Mouse (Mus musculus): ENCODE data around the gene Itga3.

GRCm38 (mm10) chr11:94994947-94995772 is 81.4 kb downstream of the Itga3 start:
- no peak for TF ChIP-seq GATA1 (IDR thresholded peaks at IDR 0.05; ENCODE audit: low read length)
- TF ChIP-seq TAL1 (IDR thresholded peaks at IDR 0.05; ENCODE audit: low read length): no peak
